Mouse (Mus musculus) adrenal gland, adult 2 months (tissue): ENCODE results near the gene Pif1. TPM values are rescaled to one million over a fixed set of nuclear protein-coding genes. Genes with fewer than 3 reads are reported as not detected.

ENCODE experiments used
- DNase-seq: peaks from one replicate; pipeline ENCODE4 v3.0.0; 2021
- polyA plus RNA-seq: library from polyadenylated mRNA; depleted of rRNA; stranded (reverse); fragments of >200 nt; gene quantifications from 2 replicates; pipeline ENCODE4 v1.2.3, GENCODE M21; 2012
- total RNA-seq, 2 experiments: library from RNA; stranded (reverse); gene quantifications; 2 replicates each; pipeline ENCODE4 v1.2.3; 2021

Pif1 gene
- total and polyA plus RNA-seq, 3 experiments, result 0.29 to 0.45 (median 0.42) TPM

GRCm38 (mm10) chr9:65558806-65559205 is 28.2 kb upstream of the Pif1 start:
- no peak for DNase-seq

DNA sequence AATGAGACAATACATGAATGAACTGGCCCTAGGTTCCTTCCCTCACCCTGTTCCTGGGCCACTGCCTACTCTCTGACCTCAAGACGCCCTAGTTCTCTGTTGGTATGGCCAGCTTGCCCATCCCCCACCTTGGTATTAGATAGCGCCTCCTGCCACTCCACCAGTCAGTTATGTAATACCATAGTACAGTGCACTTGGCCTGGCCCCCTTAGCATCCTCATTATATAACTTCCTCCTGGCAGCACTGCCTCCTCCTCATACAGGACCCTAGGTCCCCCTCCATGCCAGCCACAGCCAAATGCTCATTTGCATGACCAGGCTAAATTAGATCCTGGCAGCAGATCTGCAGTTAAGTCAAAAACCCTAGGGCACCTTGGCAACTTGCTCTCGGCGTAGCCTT is 25.9 kb upstream of the Pif1 start:
- DNase-seq, result peak; percentile 47

DNA sequence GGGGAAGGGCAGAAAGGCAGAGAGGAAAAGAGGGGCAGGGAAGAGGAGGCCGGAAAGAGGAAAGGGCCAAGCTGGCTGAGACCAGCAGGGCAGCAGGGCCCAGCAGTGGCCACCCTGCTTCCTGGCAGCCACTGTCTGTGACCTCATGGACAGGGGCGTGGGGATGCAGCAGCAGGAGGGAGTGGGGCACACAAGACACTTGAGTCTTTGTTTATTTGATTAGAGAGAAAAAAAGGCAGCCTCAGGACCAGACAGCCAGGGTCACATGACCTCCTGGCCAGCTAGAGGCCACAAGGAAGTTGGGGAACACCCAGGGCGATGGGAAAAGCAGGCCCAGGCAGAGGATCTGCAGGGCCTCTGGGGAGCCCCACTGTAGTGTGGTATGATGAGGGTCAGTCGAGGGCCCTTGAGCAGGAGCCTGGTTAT is 24.9 kb upstream of the Pif1 start:
- peak; percentile 62 for DNase-seq

DNA sequence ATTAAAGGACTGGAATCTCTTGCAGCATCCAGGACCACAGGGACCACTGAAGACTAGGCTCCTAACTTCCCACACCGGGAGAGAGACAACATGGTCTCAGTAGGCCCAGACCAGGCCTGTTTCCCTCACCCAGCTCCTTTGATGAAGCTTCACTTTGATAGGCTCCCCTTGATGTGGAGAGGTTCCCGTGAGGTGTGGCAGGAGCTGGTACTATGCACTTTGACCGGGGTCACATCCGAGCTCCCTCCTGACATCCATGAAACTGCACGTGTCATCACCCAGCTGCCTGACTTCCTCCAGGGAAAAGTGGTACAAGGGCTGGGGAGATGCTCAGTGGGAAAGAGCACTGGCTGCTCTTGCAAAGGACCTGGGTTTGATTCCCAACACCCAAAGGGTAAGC is 23.9 kb upstream of the Pif1 start:
- DNase-seq, result no peak

DNA sequence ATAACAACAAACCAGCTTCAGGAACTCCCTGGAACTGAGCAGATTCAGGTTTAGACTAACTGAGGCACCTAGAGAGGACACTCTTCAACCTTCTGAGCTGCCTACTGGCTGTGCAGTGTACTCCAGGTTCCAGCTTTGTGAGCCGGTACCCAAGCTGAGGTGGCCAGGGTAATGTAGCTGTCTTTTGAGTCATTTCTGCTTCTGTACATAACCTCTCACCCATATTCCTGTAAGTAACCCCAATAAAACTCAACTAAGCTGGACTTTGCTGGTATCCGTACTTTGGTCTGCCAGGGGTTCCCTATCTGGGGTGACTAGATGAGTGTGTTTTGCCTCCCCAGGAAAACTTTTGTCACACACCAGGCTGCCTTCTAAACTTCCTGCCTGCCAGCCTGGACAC is 22.3 kb upstream of the Pif1 start:
- no peak for DNase-seq

DNA sequence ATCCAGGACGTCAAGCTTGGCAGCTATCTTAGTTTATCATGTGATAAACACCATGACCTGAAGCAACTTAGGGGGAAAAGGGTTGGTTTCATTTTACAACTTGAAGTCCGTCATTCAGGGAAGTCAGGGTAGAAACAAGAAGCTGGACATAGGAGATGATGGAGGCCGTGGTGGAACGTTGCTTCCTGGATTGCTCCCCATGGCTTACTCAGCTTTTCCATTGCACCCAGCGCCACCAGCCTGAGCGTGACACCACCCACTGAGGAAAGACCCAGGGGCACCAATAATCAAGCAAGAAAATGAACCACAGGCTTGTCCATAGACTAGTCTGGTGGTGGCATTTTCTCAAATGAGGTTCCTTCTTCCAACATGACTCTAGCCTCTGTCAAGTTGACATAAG is 18.2 kb upstream of the Pif1 start:
- DNase-seq, result no peak

GRCm38 (mm10) chr9:65569491-65569971 is 17.4 kb upstream of the Pif1 start:
- DNase-seq, result peak; percentile 80

DNA sequence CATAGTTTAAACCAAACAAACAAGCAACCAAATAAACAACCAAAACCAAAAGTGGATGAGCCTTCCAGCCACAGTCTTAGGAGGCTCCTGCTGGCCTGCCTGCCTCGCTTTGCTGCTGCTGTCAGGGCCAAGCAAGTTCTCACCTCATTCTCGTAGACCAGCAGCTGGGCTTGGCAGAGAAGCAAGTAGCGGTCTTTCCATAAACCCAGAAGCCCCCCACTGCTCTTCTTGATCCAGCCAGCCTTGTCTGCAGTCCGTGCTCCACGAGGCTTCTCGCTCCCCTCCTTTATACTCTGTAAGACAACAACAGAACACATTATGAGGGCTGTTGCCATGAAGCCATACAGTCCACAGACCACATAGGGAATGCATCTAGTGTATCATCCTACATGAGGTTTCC is 14.1 kb upstream of the Pif1 start:
- no peak for DNase-seq

DNA sequence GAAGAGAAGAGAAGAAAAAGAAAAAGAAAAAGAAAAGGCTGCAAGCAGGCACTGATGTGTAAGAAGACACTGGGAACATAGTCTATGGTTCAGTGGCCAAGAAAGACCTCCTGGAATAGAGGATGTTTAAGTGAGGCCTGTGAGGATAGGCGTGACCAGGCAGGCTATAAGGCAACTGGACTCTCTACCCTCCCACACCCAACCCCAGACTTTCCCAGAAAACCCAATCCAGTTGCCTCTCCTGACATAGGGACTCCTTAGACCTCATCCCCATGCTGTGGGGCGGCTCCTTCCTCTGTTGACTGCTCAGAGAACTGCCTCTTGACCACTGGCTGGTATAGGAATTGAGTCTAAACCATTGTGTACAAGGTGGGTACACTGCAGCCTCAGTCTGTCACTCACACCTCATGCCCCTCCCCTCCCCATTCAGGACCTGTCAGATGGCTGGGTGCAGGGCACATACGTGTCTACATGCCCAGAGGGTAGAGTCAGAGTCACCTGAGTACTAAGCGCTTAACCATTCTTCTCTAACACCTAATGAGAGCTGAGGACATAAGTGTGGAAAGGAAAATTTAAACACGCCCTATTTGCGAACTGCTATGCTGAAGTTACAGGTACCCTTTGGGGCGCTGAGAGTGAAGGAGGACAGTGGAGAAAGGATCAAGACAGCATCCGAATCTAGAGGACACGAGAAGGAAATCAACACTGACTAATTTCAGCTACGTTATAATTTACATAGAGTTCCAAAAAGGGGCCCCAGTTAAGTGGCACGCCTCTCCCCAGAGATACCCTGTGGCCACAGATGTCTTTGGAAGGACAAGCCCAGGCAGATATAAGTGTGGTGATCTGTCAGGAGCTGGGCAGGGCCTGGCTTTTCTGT is 12.2 kb upstream of the Pif1 start:
- DNase-seq, result no peak

- DNase-seq, result no peak
These were observed 11.4 kb upstream of the Pif1 start for GRCm38 (mm10) chr9:65575393-65576196.

DNA sequence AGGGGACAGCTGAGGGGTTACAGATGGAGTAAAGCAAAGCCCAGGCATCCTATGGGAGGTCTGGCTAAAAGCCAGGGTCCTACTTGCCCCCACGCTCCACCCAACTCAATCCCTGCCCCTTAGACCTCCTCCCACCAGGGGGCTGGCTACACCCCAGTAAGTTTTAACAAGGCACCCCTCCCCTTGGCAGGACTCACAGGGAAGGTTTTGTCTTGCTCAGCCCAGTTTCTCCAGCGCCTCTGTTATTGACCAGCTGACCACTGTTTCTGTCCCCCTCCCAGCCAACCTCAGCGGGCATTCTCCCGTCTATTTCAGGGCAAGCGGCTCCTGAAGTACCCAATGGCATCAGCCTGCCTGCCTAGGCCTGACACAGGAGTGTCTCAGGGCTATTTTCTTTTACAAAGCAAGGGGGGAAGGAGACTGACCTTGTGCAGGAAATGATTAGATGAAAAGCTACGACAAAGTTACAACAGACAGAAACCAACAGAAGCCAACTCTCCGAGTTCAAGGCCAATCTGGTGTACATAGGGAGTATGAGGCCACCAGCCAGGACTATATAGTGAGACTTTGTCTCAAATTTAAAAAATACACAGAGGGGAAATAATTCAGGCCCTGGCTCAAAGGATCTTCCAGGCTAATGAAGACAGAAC is 10.0 kb upstream of the Pif1 start:
- DNase-seq, result peak; percentile 62

DNA sequence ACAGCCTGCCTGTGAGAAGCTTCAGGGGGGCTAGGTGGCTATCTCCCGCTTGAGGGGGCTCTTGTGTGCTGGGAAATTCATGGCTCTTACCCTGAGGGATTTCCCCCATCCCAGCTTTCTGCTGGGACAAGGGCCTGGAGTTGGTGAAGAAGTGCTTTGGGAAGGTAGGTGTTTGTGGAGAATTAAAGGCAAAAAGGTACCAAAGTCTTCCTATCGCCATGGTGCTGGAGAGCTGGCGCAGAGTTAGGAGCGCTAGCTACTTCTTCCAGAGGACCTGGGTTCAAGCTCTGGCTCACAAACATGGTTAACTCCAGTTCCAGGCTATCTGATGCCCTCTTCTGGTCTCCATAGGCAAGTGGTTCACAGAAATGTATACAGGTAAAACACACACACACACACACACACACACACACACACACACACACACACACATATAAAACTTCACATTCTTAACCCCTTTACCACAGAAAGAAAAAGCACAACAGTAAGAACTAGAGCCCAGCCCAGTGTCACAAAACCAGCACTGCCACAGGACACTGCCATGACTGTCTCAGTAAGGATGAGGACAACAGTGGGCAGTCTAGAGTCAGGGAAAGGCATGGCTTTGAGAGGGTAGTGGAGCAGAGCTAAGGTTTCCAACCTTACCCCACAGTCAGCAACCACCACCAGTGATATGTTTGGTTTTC is 9.3 kb upstream of the Pif1 start:
- DNase-seq, result no peak

GRCm38 (mm10) chr9:65578801-65579249 is 8.1 kb upstream of the Pif1 start:
- DNase-seq, result peak; percentile 78

DNA sequence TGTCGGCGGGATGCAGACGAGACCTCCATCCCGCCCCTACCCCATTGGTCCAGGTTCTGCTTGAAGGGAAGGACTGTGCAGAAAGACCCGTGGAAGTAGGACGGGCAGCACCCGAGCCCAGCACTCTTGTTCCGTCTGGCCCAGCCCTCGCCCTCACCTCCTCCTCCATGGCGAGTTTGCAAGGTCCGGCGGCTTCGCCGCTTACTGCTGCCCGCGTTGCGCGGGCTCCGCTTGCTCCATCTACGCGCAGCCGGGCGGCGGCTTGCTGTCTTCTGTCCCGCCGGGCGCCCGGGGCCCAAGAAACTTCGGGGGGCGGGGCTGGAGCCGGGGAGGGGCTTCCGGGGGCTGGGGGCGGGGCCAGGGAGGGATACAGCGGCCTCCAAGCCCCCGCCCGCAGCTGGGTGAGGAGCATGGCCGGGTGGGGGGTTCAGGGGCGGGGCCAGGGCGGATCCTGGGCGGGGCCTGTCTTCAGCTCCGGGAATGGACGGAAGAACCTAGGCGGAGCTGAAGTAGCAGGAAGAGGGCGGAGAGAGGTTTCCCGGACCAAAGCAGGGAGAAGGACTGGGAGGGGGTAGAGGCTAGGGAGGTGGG is 7.1 kb upstream of the Pif1 start, which contains the start of gene Plekho2:
Gene Plekho2, minus strand, starts transcription at position 260 of the 591 bp plus-strand sequence.
- DNase-seq, result peak; percentile 97

GRCm38 (mm10) chr9:65580401-65581256 is 6.3 kb upstream of the Pif1 start:
- peak; percentile 90 for DNase-seq

DNA sequence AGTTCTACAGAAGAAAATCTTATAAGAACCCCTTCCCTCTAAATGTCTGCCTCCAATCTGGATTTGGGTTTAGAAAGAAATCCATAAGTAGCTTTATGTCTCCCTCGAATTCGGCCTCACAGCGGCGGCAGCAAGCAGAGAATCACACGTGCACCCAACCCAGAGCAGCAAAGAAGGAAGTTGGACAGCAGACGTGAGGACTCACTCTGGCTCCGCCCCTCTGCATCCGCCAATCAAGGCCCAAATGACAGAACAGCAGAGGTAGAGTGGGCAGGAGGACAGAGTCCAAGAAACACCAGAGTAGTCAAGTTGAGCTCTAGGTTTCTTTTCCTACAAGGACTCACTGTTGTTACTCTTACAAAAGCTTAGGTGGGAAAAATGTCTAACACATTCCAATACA is 3.9 kb upstream of the Pif1 start:
- no peak for DNase-seq

- DNase-seq, result no peak
These were observed 261 bp downstream of the Pif1 start for GRCm38 (mm10) chr9:65587270-65587572.

- peak; percentile 54 for DNase-seq
These were observed 806 bp downstream of the Pif1 start for GRCm38 (mm10) chr9:65587573-65588358.

DNA sequence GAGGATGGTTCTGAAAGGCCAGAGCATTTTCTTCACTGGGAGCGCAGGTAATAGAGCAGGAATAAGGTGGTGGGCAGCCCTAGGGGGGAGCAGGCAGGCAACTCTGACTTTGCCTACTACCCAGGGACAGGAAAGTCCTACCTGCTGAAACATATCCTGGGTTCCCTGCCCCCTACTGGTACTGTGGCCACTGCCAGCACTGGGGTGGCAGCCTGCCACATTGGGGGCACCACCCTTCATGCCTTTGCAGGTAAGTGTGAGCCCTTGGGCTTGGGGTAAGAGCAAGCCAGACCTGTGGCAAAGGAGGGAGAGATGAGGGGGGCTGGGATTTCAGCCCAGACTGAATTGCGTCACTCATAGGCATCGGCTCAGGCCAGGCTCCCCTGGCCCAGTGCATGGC is 2.1 kb downstream of the Pif1 start:
- no peak for DNase-seq

DNA sequence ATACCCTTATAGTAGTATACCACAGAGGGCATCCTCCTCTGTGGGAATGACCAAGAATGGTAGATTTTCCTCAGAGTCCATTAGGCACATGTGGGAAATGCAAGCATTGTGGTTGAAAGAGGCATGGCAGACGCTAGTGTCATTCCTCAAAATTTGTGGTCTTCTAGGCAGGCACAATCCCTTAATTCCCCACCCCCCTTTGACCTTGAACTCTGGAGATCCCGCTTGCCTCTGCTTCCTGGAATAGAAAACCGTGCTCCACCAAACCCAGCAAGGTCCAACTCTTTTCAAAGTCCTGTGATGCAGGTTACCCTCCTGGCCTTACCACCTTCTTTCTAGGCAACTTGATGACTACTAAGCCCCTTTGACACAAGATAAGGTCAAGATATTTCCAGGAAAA is 5.8 kb downstream of the Pif1 start:
- DNase-seq, result no peak
